8 mouse cellular contexts compared by ENCODE assay signal in genomic region chr14:118180117-118180557, GRCm38 (mm10). TPM values are rescaled to one million over a fixed set of nuclear protein-coding genes. Genes with fewer than 3 reads are reported as not detected.
A peak's percentile ranks its signal among the peaks of the same experiment; 100 is the strongest.
DNase-seq lines count a peak whose midpoint lies in the region; ATAC-seq and TF ChIP-seq lines count a peak whose summit lies in the region.

No protein-coding gene starts in this region.

- H3K27me3 ChIP-seq in forebrain, embryonic 15.5 days, result no peaks in the 10 kb centered on the region
- no peaks in the 10 kb centered on the region for H3K27me3 ChIP-seq in hindbrain, embryonic 10.5 days (ENCODE audit: insufficient read depth, poor library complexity, severe bottlenecking)
- no peaks in the 10 kb centered on the region; the same call in 1 of the 2 replicates for H3K27me3 ChIP-seq in small intestine, adult 2 months (ENCODE audit: control insufficient read depth, insufficient read depth, low read length)

- H3K36me3 ChIP-seq in forebrain, embryonic 15.5 days, result no peaks in the 10 kb centered on the region
- H3K36me3 ChIP-seq in hindbrain, embryonic 10.5 days, result no peaks in the 10 kb centered on the region
- no peaks in the 10 kb centered on the region for H3K36me3 ChIP-seq in small intestine, adult 2 months (ENCODE audit: control insufficient read depth, insufficient read depth, low read length)

- intact Hi-C loops in left cerebral cortex, postnatal 25 days (cut with DNase I), result no loop called here

- no peaks in the 10 kb centered on the region for H3K9me3 ChIP-seq in forebrain, embryonic 15.5 days
- no peaks in the 10 kb centered on the region for H3K9me3 ChIP-seq in hindbrain, embryonic 10.5 days

- no peak for TF ChIP-seq POLR2A in small intestine, adult 2 months (IDR thresholded peaks at IDR 0.05; ENCODE audit: low read depth, low read length)

- no peak for TF ChIP-seq CTCF in small intestine, adult 2 months (IDR thresholded peaks at IDR 0.05; ENCODE audit: extremely low read depth, insufficient read length, insufficient replicate concordance, low read depth, low read length)

- DNase-seq in frontal cortex, postnatal 14 days (ENCODE audit: low spot score in 2 of 2), result no peak
- DNase-seq in cerebellum, adult 8-10 months, result peak; percentile 50
- peak; percentile 81 for DNase-seq in hindbrain, embryonic 10.5 days (ENCODE audit: low spot score)
- peak; percentile 39 to 41 for DNase-seq in left cerebral cortex, postnatal 25 days (ENCODE audit: low spot score in 2 of 2)

- peak overlapping the region; percentile 83 for H3K4me2 ChIP-seq in forebrain, embryonic 15.5 days (replicated peaks)

- ATAC-seq in frontal cortex, adult (ENCODE audit: low TSS enrichment), result peak; percentile 90
- peak; percentile 90 for ATAC-seq in forebrain, embryonic 15.5 days (replicated peaks)
- ATAC-seq in megakaryocyte progenitor cell, adult 5-6 weeks (replicated peaks; ENCODE audit: poor library complexity), result peak; percentile 93

- H3K9ac ChIP-seq in forebrain, embryonic 15.5 days (replicated peaks), result peak overlapping the region; percentile 58

- peaks cover 4% of the 10 kb centered on the region; the same call in 1 of the 2 replicates for H3K4me1 ChIP-seq in forebrain, embryonic 15.5 days
- peaks cover 13% of the 10 kb centered on the region for H3K4me1 ChIP-seq in hindbrain, embryonic 10.5 days (replicated peaks)
- no peaks in the 10 kb centered on the region for H3K4me1 ChIP-seq in small intestine, adult 2 months (ENCODE audit: control insufficient read depth, insufficient read depth, insufficient read length, low read length)

- peak overlapping the region; percentile 52 for H3K4me3 ChIP-seq in forebrain, embryonic 15.5 days
- H3K4me3 ChIP-seq in hindbrain, embryonic 10.5 days, result peak overlapping the region; percentile 61
- peak overlapping the region; percentile 80 for H3K4me3 ChIP-seq in small intestine, adult 2 months (ENCODE audit: low read depth, low read length)

- H3K27ac ChIP-seq in forebrain, embryonic 15.5 days (replicated peaks), result peak overlapping the region; percentile 61
- peak overlapping the region; percentile 94 for H3K27ac ChIP-seq in hindbrain, embryonic 10.5 days
- peak overlapping the region; percentile 39; the same call in 1 of the 2 replicates for H3K27ac ChIP-seq in small intestine, adult 2 months (ENCODE audit: insufficient read depth, low read depth, low read length)

- 0% methylated on average over 20 of the region's 20 CpGs for WGBS in forebrain, embryonic 15.5 days
- WGBS in hindbrain, embryonic 10.5 days, result under 1% methylated on average over 20 of the region's 20 CpGs
- under 1% methylated on average over 20 of the region's 20 CpGs for WGBS in small intestine, adult 2 months

RNA-seq across cellular contexts. Expression of gene Gpr180, which starts 43.2 kb away (rescaled TPM):
- 29.0 and 29.1 TPM in 2 replicates for polyA plus RNA-seq in forebrain, embryonic 15.5 days (2015; fragmentation: Nextera tagmentation; extraction: Ambion mirVana)
- polyA plus RNA-seq in hindbrain, embryonic 10.5 days (2016; fragmentation: Nextera tagmentation; extraction: Ambion mirVana), result 37.2 and 39.8 TPM in 2 replicates
- total RNA-seq in left cerebral cortex, postnatal 25 days (2021), result 10 to 100 TPM; 31.5 to 32.2 TPM
- 15.5 and 16.2 TPM in 2 replicates for total RNA-seq in megakaryocyte progenitor cell, adult 5-6 weeks (2015)
- total RNA-seq in megakaryocyte progenitor cell, adult 5-6 weeks (2017), result 12.2 and 14.1 TPM in 2 replicates
- 14.6 and 14.9 TPM in 2 replicates for polyA plus RNA-seq in small intestine, adult 2 months (2012; rRNA removed)

RNA-seq across cellular contexts. Expression of gene Tgds, which starts 47.6 kb away (rescaled TPM):
- polyA plus RNA-seq in forebrain, embryonic 15.5 days (2015; fragmentation: Nextera tagmentation; extraction: Ambion mirVana), result 21.4 and 23.4 TPM in 2 replicates
- polyA plus RNA-seq in hindbrain, embryonic 10.5 days (2016; fragmentation: Nextera tagmentation; extraction: Ambion mirVana), result 29.4 and 32.3 TPM in 2 replicates
- 1 to 10 TPM; 6.6 to 9.4 TPM for total RNA-seq in left cerebral cortex, postnatal 25 days (2021)
- 22.9 and 23.3 TPM in 2 replicates for total RNA-seq in megakaryocyte progenitor cell, adult 5-6 weeks (2015)
- 20.2 TPM in 2 replicates for total RNA-seq in megakaryocyte progenitor cell, adult 5-6 weeks (2017)
- 3.9 and 5.6 TPM in 2 replicates for polyA plus RNA-seq in small intestine, adult 2 months (2012; rRNA removed)

RNA-seq across cellular contexts. Expression of gene Sox21, which starts 56.7 kb away (rescaled TPM):
- 8.0 and 8.8 TPM in 2 replicates for polyA plus RNA-seq in forebrain, embryonic 15.5 days (2015; fragmentation: Nextera tagmentation; extraction: Ambion mirVana)
- polyA plus RNA-seq in hindbrain, embryonic 10.5 days (2016; fragmentation: Nextera tagmentation; extraction: Ambion mirVana), result 7.6 and 9.3 TPM in 2 replicates
- 10 to 100 TPM; 10.2 to 10.5 TPM for total RNA-seq in left cerebral cortex, postnatal 25 days (2021)
- total RNA-seq in megakaryocyte progenitor cell, adult 5-6 weeks (2015), result not detected in 2 replicates
- not detected in 2 replicates for total RNA-seq in megakaryocyte progenitor cell, adult 5-6 weeks (2017)
- 0.06 and 5.2 TPM in 2 replicates for polyA plus RNA-seq in small intestine, adult 2 months (2012; rRNA removed)

Comparison
In these comparisons a context has a peak if more than half of its experiments do, and no peak if none do; other contexts are left out.
1. DNase-seq: peak in cerebellum, adult 8-10 months (single experiment), hindbrain, embryonic 10.5 days (single experiment) and left cerebral cortex, postnatal 25 days (2 of 2); none in frontal cortex, postnatal 14 days (0 of 2).
2. H3K27ac ChIP-seq: peak in every context shown above with its lines; median percentile 94 in hindbrain, embryonic 10.5 days; 61 in forebrain, embryonic 15.5 days; 39 in small intestine, adult 2 months.
3. Peak in every context shown above with its lines, with median percentiles within 50 percentile points of each other: ATAC-seq and H3K4me3 ChIP-seq.